ENCODE assay signal across 9 mouse cellular contexts in the genomic region with DNA sequence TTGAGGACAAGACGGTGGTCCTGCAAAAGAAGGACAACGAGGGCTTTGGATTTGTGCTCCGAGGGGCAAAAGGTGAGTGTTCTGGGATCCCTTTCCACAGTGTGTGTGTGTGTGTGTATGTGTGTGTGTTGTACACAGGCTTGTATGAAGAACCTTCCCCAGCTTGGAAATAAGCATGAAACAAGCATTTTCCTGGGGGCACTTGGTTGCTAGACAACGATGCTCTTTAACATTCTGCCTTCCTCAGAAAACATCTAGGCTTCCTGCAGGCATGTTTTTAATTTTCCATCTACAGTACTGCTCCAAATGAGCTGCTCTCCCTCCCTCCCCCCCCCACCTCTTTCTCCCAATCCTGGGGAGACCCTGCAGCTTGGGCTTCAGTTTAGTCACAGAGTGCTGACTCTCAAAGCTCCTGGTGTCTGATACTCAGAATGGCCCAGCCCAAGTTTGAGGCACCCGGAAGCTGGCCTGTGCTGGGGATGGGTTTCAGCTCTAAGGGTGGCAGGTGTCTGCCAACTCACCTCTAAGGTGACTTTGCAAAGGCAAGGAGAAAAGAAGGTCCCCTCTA.
DNase-seq lines count a peak whose midpoint lies in the region; ATAC-seq lines count a peak whose summit lies in the region.
"Had no signal": no experiment of that assay in that cellular context is flagged by ENCODE, and none has a peak within 500 bp of the region (broad histone marks: within the 10 kb centered on the region; RNA-seq: fewer than 3 reads in every experiment).

No protein-coding gene starts in this region.

- no peak overlapping the region for H3K9ac ChIP-seq in kidney, embryonic 15.5 days
- peak overlapping the region; percentile 59 for H3K9ac ChIP-seq in embryonic facial prominence, embryonic 14.5 days (ENCODE audit: low read depth, low read length)
- H3K9ac ChIP-seq in intestine, embryonic 15.5 days = no peak overlapping the region
- H3K9ac ChIP-seq in neural tube, embryonic 11.5 days (ENCODE audit: low read length) = peak overlapping the region; percentile 82

- H3K4me3 ChIP-seq in kidney, embryonic 15.5 days (replicated peaks) = peak overlapping the region; percentile 41; the same call in 1 of the 2 replicates
- peak overlapping the region; percentile 47 for H3K4me3 ChIP-seq in embryonic facial prominence, embryonic 14.5 days (ENCODE audit: low read depth, low read length)
- H3K4me3 ChIP-seq in intestine, embryonic 15.5 days (replicated peaks) = no peak overlapping the region; the same call in 1 of the 2 replicates
- H3K4me3 ChIP-seq in neural tube, embryonic 11.5 days (ENCODE audit: low read depth, low read length) = peak overlapping the region; percentile 47

- H3K27ac ChIP-seq in kidney, embryonic 15.5 days = no peak overlapping the region
- H3K27ac ChIP-seq in embryonic facial prominence, embryonic 14.5 days (replicated peaks; ENCODE audit: low read depth, low read length) = peak overlapping the region; percentile 71
- H3K27ac ChIP-seq in intestine, embryonic 15.5 days = no peak overlapping the region
- peak overlapping the region; percentile 92 for H3K27ac ChIP-seq in neural tube, embryonic 11.5 days (ENCODE audit: low read depth, low read length)

- WGBS in kidney, embryonic 15.5 days = 35% methylated on average over 5 of the region's 5 CpGs
- WGBS in embryonic facial prominence, embryonic 14.5 days = 13% methylated on average over 5 of the region's 5 CpGs
- 39% methylated on average over 5 of the region's 5 CpGs for WGBS in intestine, embryonic 15.5 days
- WGBS in neural tube, embryonic 11.5 days = 28% methylated on average over 5 of the region's 5 CpGs

- no peaks in the 10 kb centered on the region for H3K9me3 ChIP-seq in kidney, embryonic 15.5 days (replicated peaks)
- H3K9me3 ChIP-seq in embryonic facial prominence, embryonic 14.5 days (ENCODE audit: control insufficient read depth, low read length) = no peaks in the 10 kb centered on the region
- H3K9me3 ChIP-seq in intestine, embryonic 15.5 days = no peaks in the 10 kb centered on the region
- H3K9me3 ChIP-seq in neural tube, embryonic 11.5 days (ENCODE audit: control insufficient read depth, low read length) = no peaks in the 10 kb centered on the region

- no peak for DNase-seq in kidney, postnatal 4 days
- peak; percentile 48 for DNase-seq in embryonic facial prominence, embryonic 14.5 days (ENCODE audit: low spot score)
- no peak for DNase-seq in neural tube, embryonic 11.5 days (ENCODE audit: low spot score)
- DNase-seq in adrenal gland, adult (ENCODE audit: inconsistent age in 2 of 2, low spot score in 1 of 2) = no peak
- DNase-seq in layer of hippocampus, postnatal 25 days (ENCODE audit: extremely low spot score in 1 of 2, low spot score in 1 of 2) = no peak
- no peak for DNase-seq in thymus, postnatal 36 days
- DNase-seq: gastrocnemius, postnatal 36 days had no signal

- H3K4me2 ChIP-seq in kidney, embryonic 15.5 days = peak overlapping the region; percentile 81
- H3K4me2 ChIP-seq in embryonic facial prominence, embryonic 14.5 days (ENCODE audit: low read depth, low read length) = peak overlapping the region; percentile 85
- H3K4me2 ChIP-seq in intestine, embryonic 15.5 days (replicated peaks) = peak overlapping the region; percentile 83
- H3K4me2 ChIP-seq in neural tube, embryonic 11.5 days (ENCODE audit: low read depth) = peak overlapping the region; percentile 64

- peaks cover 17% of the 10 kb centered on the region for H3K27me3 ChIP-seq in kidney, embryonic 15.5 days
- no peaks in the 10 kb centered on the region for H3K27me3 ChIP-seq in embryonic facial prominence, embryonic 14.5 days (replicated peaks; ENCODE audit: control insufficient read depth, insufficient read depth, low read length)
- H3K27me3 ChIP-seq in intestine, embryonic 15.5 days (replicated peaks) = peaks cover 14% of the 10 kb centered on the region
- no peaks in the 10 kb centered on the region for H3K27me3 ChIP-seq in neural tube, embryonic 11.5 days (ENCODE audit: control insufficient read depth, insufficient read depth, low read length)

- peaks cover 19% of the 10 kb centered on the region for H3K4me1 ChIP-seq in kidney, embryonic 15.5 days
- 0 out of 2 replicates have a peak, but pooled peaks cover 3% of the 10 kb centered on the region for H3K4me1 ChIP-seq in embryonic facial prominence, embryonic 14.5 days (ENCODE audit: control insufficient read depth, insufficient read depth, low read length)
- H3K4me1 ChIP-seq in intestine, embryonic 15.5 days (replicated peaks) = peaks cover 9% of the 10 kb centered on the region; the same call in 1 of the 2 replicates
- H3K4me1 ChIP-seq in neural tube, embryonic 11.5 days (ENCODE audit: control insufficient read depth, insufficient read depth, low read length) = peaks cover 4% of the 10 kb centered on the region; the same call in 1 of the 2 replicates

- H3K36me3 ChIP-seq in kidney, embryonic 15.5 days = no peaks in the 10 kb centered on the region
- H3K36me3 ChIP-seq in embryonic facial prominence, embryonic 14.5 days (ENCODE audit: control insufficient read depth, insufficient read depth, low read length) = no peaks in the 10 kb centered on the region
- no peaks in the 10 kb centered on the region for H3K36me3 ChIP-seq in intestine, embryonic 15.5 days
- no peaks in the 10 kb centered on the region for H3K36me3 ChIP-seq in neural tube, embryonic 11.5 days (ENCODE audit: control insufficient read depth, insufficient read depth, low read length)

- ATAC-seq in kidney, embryonic 15.5 days (replicated peaks; ENCODE audit: low FRiP score) = no peak
- ATAC-seq in embryonic facial prominence, embryonic 14.5 days (ENCODE audit: low read depth) = peak; percentile 23; the same call in 1 of the 2 replicates
- no peak for ATAC-seq in intestine, embryonic 15.5 days
- ATAC-seq in neural tube, embryonic 11.5 days (ENCODE audit: insufficient read depth, low FRiP score, low TSS enrichment) = peak; percentile 17; the same call in 1 of the 2 replicates

Comparison
In these comparisons a context has a peak if more than half of its experiments do, and no peak if none do; other contexts are left out.
1. ATAC-seq: peak in embryonic facial prominence, embryonic 14.5 days (single experiment) and neural tube, embryonic 11.5 days (single experiment); none in kidney, embryonic 15.5 days (single experiment) and intestine, embryonic 15.5 days (single experiment).
2. H3K27ac ChIP-seq: peak in embryonic facial prominence, embryonic 14.5 days (single experiment) and neural tube, embryonic 11.5 days (single experiment); none in kidney, embryonic 15.5 days (single experiment) and intestine, embryonic 15.5 days (single experiment).
3. H3K9ac ChIP-seq: peak in embryonic facial prominence, embryonic 14.5 days (single experiment) and neural tube, embryonic 11.5 days (single experiment); none in kidney, embryonic 15.5 days (single experiment) and intestine, embryonic 15.5 days (single experiment).
4. Peak in every context shown above with its lines, with median percentiles within 50 percentile points of each other: H3K4me2 ChIP-seq.